Mouse (Mus musculus): Measurements from ENCODE around the gene Ctnna2.

Gene Ctnna2

DNA sequence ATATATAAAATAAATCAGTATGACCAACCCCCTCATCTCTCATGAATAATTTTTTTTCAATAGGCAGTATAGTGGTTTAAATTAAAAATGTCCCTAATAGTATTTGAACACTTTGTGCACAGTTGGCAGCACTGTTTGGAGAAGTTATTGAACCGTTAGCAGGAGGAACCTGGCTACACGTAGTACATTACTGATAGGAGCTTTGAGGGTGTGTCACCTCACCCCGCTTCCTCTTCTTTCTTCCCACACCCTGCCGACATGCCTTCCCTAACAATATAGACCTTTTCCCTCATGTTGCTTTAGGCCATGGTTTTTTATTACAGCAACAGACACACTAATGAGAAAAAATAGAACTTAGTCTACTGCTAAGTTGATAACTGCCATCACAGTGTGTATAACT, 1071.4 kb downstream of the Ctnna2 start:
- in situ Hi-C loops (cut with MboI), result no loop called here

DNA sequence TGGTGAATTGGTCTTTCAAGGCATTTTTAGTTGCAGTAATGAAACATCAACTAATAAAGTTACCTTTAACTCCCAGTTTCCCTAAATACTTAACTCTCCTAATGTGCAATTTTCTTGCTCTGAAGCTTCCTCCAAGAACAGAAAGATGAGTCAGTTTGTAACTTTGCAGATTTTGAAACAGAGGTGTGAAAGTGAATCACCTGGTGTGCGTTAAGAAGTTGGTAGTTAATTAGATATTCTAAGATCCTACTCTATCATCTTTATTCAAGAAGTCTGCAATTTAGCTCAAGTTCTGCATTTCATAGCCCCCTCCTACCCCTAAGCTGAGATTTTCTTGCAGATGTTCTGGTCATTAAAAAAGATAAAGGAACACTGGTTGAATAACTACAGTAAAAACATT, 1082.3 kb downstream of the Ctnna2 start:
- in situ Hi-C loops (cut with MboI), result no loop called here

All from mature B cell (primary cell).